ENCODE assay signal across 20 mouse cellular contexts in genomic region chr7:101833352-101833751, GRCm38 (mm10). TPM values are rescaled to one million over a fixed set of nuclear protein-coding genes. Genes with fewer than 3 reads are reported as not detected.
DNase-seq lines count a peak whose midpoint lies in the region; ATAC-seq and TF ChIP-seq lines count a peak whose summit lies in the region.
"Had no signal": no experiment of that assay in that cellular context is flagged by ENCODE, and none has a peak within 500 bp of the region (broad histone marks: within the 10 kb centered on the region; RNA-seq: fewer than 3 reads in every experiment).

No protein-coding gene starts in this region.

- no peaks in the 10 kb centered on the region for H3K27me3 ChIP-seq in heart, adult 2 months (ENCODE audit: control insufficient read depth, insufficient read depth, low read length)
- no peaks in the 10 kb centered on the region for H3K27me3 ChIP-seq in intestine, postnatal 0 days (replicated peaks; ENCODE audit: control insufficient read depth, insufficient read depth, low read length)
- no peaks in the 10 kb centered on the region for H3K27me3 ChIP-seq in intestine, embryonic 15.5 days (replicated peaks)
- no peaks in the 10 kb centered on the region for H3K27me3 ChIP-seq in ES-Bruce4 (ENCODE audit: control insufficient read depth, insufficient read depth, low read length, poor library complexity, severe bottlenecking)
- H3K27me3 ChIP-seq in cerebellum, adult 2 months (ENCODE audit: control insufficient read depth, insufficient read depth, low read length), result no peaks in the 10 kb centered on the region

- H3K79me2 ChIP-seq in heart, adult 2 months (replicated peaks; ENCODE audit: control insufficient read depth, insufficient read depth, low read length), result peaks cover 4% of the 10 kb centered on the region; the same call in 1 of the 2 replicates

- 0 out of 2 replicates have a peak, but pooled peaks have one; percentile 7 for TF ChIP-seq CTCF in heart, adult 2 months (IDR thresholded peaks at IDR 0.05)
- TF ChIP-seq CTCF in intestine, postnatal 0 days (IDR thresholded peaks at IDR 0.05; ENCODE audit: low read depth), result peak; percentile 33; the same call in 1 of the 2 replicates
- TF ChIP-seq CTCF in ES-Bruce4 (IDR thresholded peaks at IDR 0.05; ENCODE audit: low read depth, low read length), result peak; percentile 50
- peak; percentile 27; the same call in 1 of the 2 replicates for TF ChIP-seq CTCF in brain, embryonic 14.5 days (IDR thresholded peaks at IDR 0.05; ENCODE audit: borderline replicate concordance, extremely low read depth, insufficient read depth, insufficient read length)
- TF ChIP-seq CTCF in cerebellum, adult 2 months (IDR thresholded peaks at IDR 0.05; ENCODE audit: borderline replicate concordance, insufficient read depth, low read depth, low read length), result no peak

- no peak for TF ChIP-seq POLR2A in heart, adult 2 months (IDR thresholded peaks at IDR 0.05; ENCODE audit: insufficient read depth, low read depth, low read length)
- no peak for TF ChIP-seq POLR2A in ES-Bruce4 (IDR thresholded peaks at IDR 0.05; ENCODE audit: insufficient read depth, low read length)
- no peak for TF ChIP-seq POLR2A in brain, embryonic 14.5 days (IDR thresholded peaks at IDR 0.05; ENCODE audit: borderline replicate concordance, extremely low read depth, insufficient read depth, insufficient read length, poor library complexity, severe bottlenecking)
- TF ChIP-seq POLR2A in cerebellum, adult 2 months (IDR thresholded peaks at IDR 0.05; ENCODE audit: borderline replicate concordance, insufficient read depth, low read length), result no peak

- H3K4me3 ChIP-seq in heart, adult 2 months, result no peak overlapping the region
- H3K4me3 ChIP-seq in intestine, postnatal 0 days (ENCODE audit: low read depth, low read length), result no peak overlapping the region
- H3K4me3 ChIP-seq in intestine, embryonic 15.5 days (replicated peaks), result no peak overlapping the region
- no peak overlapping the region for H3K4me3 ChIP-seq in ES-Bruce4 (ENCODE audit: low read depth, low read length)
- H3K4me3 ChIP-seq in cerebellum, adult 2 months (replicated peaks; ENCODE audit: insufficient read depth, low read depth, low read length), result no peak overlapping the region

- ATAC-seq in intestine, postnatal 0 days, result no peak
- ATAC-seq in intestine, embryonic 15.5 days, result no peak
- ATAC-seq: CD4-positive, CD25-positive, alpha-beta regulatory T cell, adult 4 months had no signal

- peaks cover 4% of the 10 kb centered on the region; the same call in 1 of the 2 replicates for H3K36me3 ChIP-seq in heart, adult 2 months (ENCODE audit: control insufficient read depth, insufficient read depth, low read length)
- peaks cover 55% of the 10 kb centered on the region for H3K36me3 ChIP-seq in intestine, postnatal 0 days (ENCODE audit: control insufficient read depth, insufficient read depth)
- H3K36me3 ChIP-seq in intestine, embryonic 15.5 days, result peaks cover 48% of the 10 kb centered on the region
- H3K36me3 ChIP-seq in ES-Bruce4 (ENCODE audit: control insufficient read depth, insufficient read depth, low read length, poor library complexity, severe bottlenecking), result peaks cover 36% of the 10 kb centered on the region

- no peak for TF ChIP-seq EP300 in heart, adult 2 months (IDR thresholded peaks at IDR 0.05; ENCODE audit: insufficient read depth, low read depth, low read length)
- 0 out of 2 replicates have a peak, but pooled peaks have one; percentile 55 for TF ChIP-seq EP300 in ES-Bruce4 (IDR thresholded peaks at IDR 0.05; ENCODE audit: insufficient read depth, low read depth, low read length)

- H3K4me1 ChIP-seq in heart, adult 2 months (ENCODE audit: control insufficient read depth, insufficient read depth, low read length), result peaks cover 5% of the 10 kb centered on the region
- H3K4me1 ChIP-seq in intestine, postnatal 0 days (replicated peaks; ENCODE audit: control insufficient read depth, insufficient read depth, low read length), result no peaks in the 10 kb centered on the region
- peaks cover 22% of the 10 kb centered on the region for H3K4me1 ChIP-seq in intestine, embryonic 15.5 days (replicated peaks)
- peaks cover 4% of the 10 kb centered on the region for H3K4me1 ChIP-seq in ES-Bruce4 (ENCODE audit: control insufficient read depth, insufficient read depth, low read length)
- peaks cover 8% of the 10 kb centered on the region; the same call in 1 of the 2 replicates for H3K4me1 ChIP-seq in cerebellum, adult 2 months (ENCODE audit: control insufficient read depth, insufficient read depth, low read length)

- no peaks in the 10 kb centered on the region for H3K9me3 ChIP-seq in intestine, postnatal 0 days (ENCODE audit: control insufficient read depth)
- H3K9me3 ChIP-seq in intestine, embryonic 15.5 days, result no peaks in the 10 kb centered on the region
- no peaks in the 10 kb centered on the region for H3K9me3 ChIP-seq in ES-Bruce4 (replicated peaks; ENCODE audit: control insufficient read depth, insufficient read depth, low read length, poor library complexity, severe bottlenecking)

- H3K27ac ChIP-seq in heart, adult 2 months, result no peak overlapping the region
- H3K27ac ChIP-seq in intestine, postnatal 0 days (ENCODE audit: low read depth, low read length), result no peak overlapping the region
- H3K27ac ChIP-seq in intestine, embryonic 15.5 days, result no peak overlapping the region
- peak overlapping the region; percentile 62 for H3K27ac ChIP-seq in ES-Bruce4 (ENCODE audit: insufficient read depth, low read length)
- H3K27ac ChIP-seq in cerebellum, adult 2 months (ENCODE audit: insufficient read depth, low read length), result no peak overlapping the region
- H3K27ac ChIP-seq: liver, embryonic 14.5 days had no signal

- no peak for DNase-seq in heart, adult 2 months
- DNase-seq in heart, adult 8-10 months (ENCODE audit: low spot score), result no peak
- no peak for DNase-seq in brain, embryonic 14.5 days (ENCODE audit: low read depth)
- no peak for DNase-seq in cerebellum, adult 2 months
- no peak for DNase-seq in adrenal gland, adult 18-20 months (ENCODE audit: low spot score in 2 of 2)
- DNase-seq: adrenal gland, adult 8-10 months; cerebellum, adult 9-10 months; gastrocnemius, postnatal 25 days; lung, postnatal 4 days had no signal

- intact Hi-C loops in heart, adult 2 months (cut with DNase I), result no loop called here

- WGBS in heart, adult 2 months, result 74% methylated on average over 5 of the region's 5 CpGs
- 68% methylated on average over 5 of the region's 5 CpGs for WGBS in intestine, postnatal 0 days
- 67% methylated on average over 5 of the region's 5 CpGs for WGBS in intestine, embryonic 15.5 days
- WGBS in cerebellum, adult 2 months, result 72% methylated on average over 5 of the region's 5 CpGs

- H3K9ac ChIP-seq in heart, adult 2 months (ENCODE audit: low read depth, low read length), result no peak overlapping the region
- H3K9ac ChIP-seq in intestine, postnatal 0 days (ENCODE audit: low read depth, low read length), result no peak overlapping the region
- no peak overlapping the region for H3K9ac ChIP-seq in intestine, embryonic 15.5 days
- H3K9ac ChIP-seq in ES-Bruce4 (ENCODE audit: low read depth, poor library complexity, severe bottlenecking), result no peak overlapping the region
- H3K9ac ChIP-seq: liver, embryonic 14.5 days had no signal

- H3K4me2 ChIP-seq in intestine, postnatal 0 days (replicated peaks; ENCODE audit: low read depth), result no peak overlapping the region
- no peak overlapping the region for H3K4me2 ChIP-seq in intestine, embryonic 15.5 days (replicated peaks)

RNA-seq across cellular contexts. Expression of gene Inppl1, which starts 4.7 kb away (rescaled TPM):
- 100 to 1,000 TPM; 146 to 164 TPM for total RNA-seq in heart, adult 2 months (2021)
- polyA plus RNA-seq in heart, adult 2 months (2012; rRNA removed), result 170 and 177 TPM in 2 replicates
- total RNA-seq in heart, adult 8-10 months (2022), result 100 to 1,000 TPM; 174 to 207 (median 187) TPM
- 18.2 and 25.8 TPM in 2 replicates for polyA plus RNA-seq in intestine, postnatal 0 days (2015; fragmentation: Nextera tagmentation; extraction: Ambion mirVana)
- 34.9 and 35.4 TPM in 2 replicates for polyA plus RNA-seq in intestine, embryonic 15.5 days (2015; fragmentation: Nextera tagmentation; extraction: Ambion mirVana)
- 64.0 and 67.9 TPM in 2 replicates for polyA plus RNA-seq in ES-Bruce4 (2011; ENCODE audit: insufficient read depth, insufficient read length, low read depth, missing spikeins)
- 29.9 and 36.2 TPM in 2 replicates for polyA plus RNA-seq in brain, embryonic 14.5 days (2012; rRNA removed)
- 35.4 and 43.9 TPM in 2 replicates for polyA plus RNA-seq in cerebellum, adult 2 months (2012; rRNA removed)
- 10 to 100 TPM; 79.2 to 81.5 TPM for total RNA-seq in adrenal gland, adult 18-20 months (2021)

RNA-seq across cellular contexts. Expression of gene Phox2a, which starts 15.2 kb away (rescaled TPM):
- under 1 TPM; 0.14 to 0.34 TPM for total RNA-seq in heart, adult 2 months (2021)
- 0.20 and 0.33 TPM in 2 replicates for polyA plus RNA-seq in heart, adult 2 months (2012; rRNA removed)
- under 1 TPM in 2 of 4 experiments, not detected in 2; 0.22 to 0.37 TPM for total RNA-seq in heart, adult 8-10 months (2022)
- 2.7 and 3.2 TPM in 2 replicates for polyA plus RNA-seq in intestine, postnatal 0 days (2015; fragmentation: Nextera tagmentation; extraction: Ambion mirVana)
- polyA plus RNA-seq in intestine, embryonic 15.5 days (2015; fragmentation: Nextera tagmentation; extraction: Ambion mirVana), result 3.4 and 4.2 TPM in 2 replicates
- polyA plus RNA-seq in ES-Bruce4 (2011; ENCODE audit: insufficient read depth, insufficient read length, low read depth, missing spikeins), result 6.5 and 9.6 TPM in 2 replicates
- polyA plus RNA-seq in brain, embryonic 14.5 days (2012; rRNA removed), result 0.87 and 3.1 TPM in 2 replicates
- polyA plus RNA-seq in cerebellum, adult 2 months (2012; rRNA removed), result 0.52 and 0.71 TPM in 2 replicates
- total RNA-seq in adrenal gland, adult 18-20 months (2021), result 10 to 100 TPM; 17.9 to 29.5 TPM
- total RNA-seq: gastrocnemius, postnatal 25 days; hematopoietic stem cell, adult 5-6 weeks; left cerebral cortex, postnatal 25 days had no signal
- polyA plus RNA-seq: CD4-positive, CD25-positive, alpha-beta regulatory T cell, adult 4 months; kidney, embryonic 14.5 days; liver, embryonic 14.5 days; thymus, postnatal 0 days had no signal

RNA-seq across cellular contexts. Expression of gene Folr2, which starts 23.6 kb away (rescaled TPM):
- total RNA-seq in heart, adult 2 months (2021), result 1 to 10 TPM; 5.2 to 6.0 TPM
- polyA plus RNA-seq in heart, adult 2 months (2012; rRNA removed), result 23.1 and 29.8 TPM in 2 replicates
- total RNA-seq in heart, adult 8-10 months (2022), result 1 to 10 TPM; 3.1 to 5.9 (median 4.3) TPM
- polyA plus RNA-seq in intestine, postnatal 0 days (2015; fragmentation: Nextera tagmentation; extraction: Ambion mirVana), result 1.1 and 1.2 TPM in 2 replicates
- 2.3 and 2.9 TPM in 2 replicates for polyA plus RNA-seq in intestine, embryonic 15.5 days (2015; fragmentation: Nextera tagmentation; extraction: Ambion mirVana)
- polyA plus RNA-seq in ES-Bruce4 (2011; ENCODE audit: insufficient read depth, insufficient read length, low read depth, missing spikeins), result 1.2 TPM in 2 replicates
- polyA plus RNA-seq in brain, embryonic 14.5 days (2012; rRNA removed), result 4.3 and 4.5 TPM in 2 replicates
- 0.44 and 0.89 TPM in 2 replicates for polyA plus RNA-seq in cerebellum, adult 2 months (2012; rRNA removed)
- total RNA-seq in adrenal gland, adult 18-20 months (2021), result 1 to 10 TPM; 2.3 to 9.5 TPM
- total RNA-seq: hematopoietic stem cell, adult 5-6 weeks had no signal
- polyA plus RNA-seq: CD4-positive, CD25-positive, alpha-beta regulatory T cell, adult 4 months; embryonic facial prominence, embryonic 11.5 days; neural tube, embryonic 14.5 days had no signal

RNA-seq across cellular contexts. Expression of gene Anapc15, which starts 30.2 kb away (rescaled TPM):
- total RNA-seq in heart, adult 2 months (2021), result 10 to 100 TPM; 18.4 to 20.3 TPM
- 24.2 and 27.9 TPM in 2 replicates for polyA plus RNA-seq in heart, adult 2 months (2012; rRNA removed)
- total RNA-seq in heart, adult 8-10 months (2022), result 10 to 100 TPM; 20.8 to 26.8 (median 24.9) TPM
- polyA plus RNA-seq in intestine, postnatal 0 days (2015; fragmentation: Nextera tagmentation; extraction: Ambion mirVana), result 56.2 and 58.1 TPM in 2 replicates
- polyA plus RNA-seq in intestine, embryonic 15.5 days (2015; fragmentation: Nextera tagmentation; extraction: Ambion mirVana), result 71.5 and 74.7 TPM in 2 replicates
- polyA plus RNA-seq in ES-Bruce4 (2011; ENCODE audit: insufficient read depth, insufficient read length, low read depth, missing spikeins), result 70.7 and 96.2 TPM in 2 replicates
- polyA plus RNA-seq in brain, embryonic 14.5 days (2012; rRNA removed), result 88.7 and 115 TPM in 2 replicates
- 44.7 and 47.3 TPM in 2 replicates for polyA plus RNA-seq in cerebellum, adult 2 months (2012; rRNA removed)
- total RNA-seq in adrenal gland, adult 18-20 months (2021), result 10 to 100 TPM; 27.4 to 35.2 TPM

RNA-seq across cellular contexts. Expression of gene Folr1, which starts 37.2 kb away (rescaled TPM):
- total RNA-seq in heart, adult 2 months (2021), result not detected
- 0.39 and 2.1 TPM in 2 replicates for polyA plus RNA-seq in heart, adult 2 months (2012; rRNA removed)
- total RNA-seq in heart, adult 8-10 months (2022), result under 1 TPM in 1 of 4 experiments, not detected in 3; 0.44 TPM
- polyA plus RNA-seq in intestine, postnatal 0 days (2015; fragmentation: Nextera tagmentation; extraction: Ambion mirVana), result 521 and 623 TPM in 2 replicates
- 121 and 149 TPM in 2 replicates for polyA plus RNA-seq in intestine, embryonic 15.5 days (2015; fragmentation: Nextera tagmentation; extraction: Ambion mirVana)
- polyA plus RNA-seq in ES-Bruce4 (2011; ENCODE audit: insufficient read depth, insufficient read length, low read depth, missing spikeins), result 54.6 and 59.8 TPM in 2 replicates
- polyA plus RNA-seq in brain, embryonic 14.5 days (2012; rRNA removed), result 16.3 and 25.3 TPM in 2 replicates
- 8.0 and 18.5 TPM in 2 replicates for polyA plus RNA-seq in cerebellum, adult 2 months (2012; rRNA removed)
- 1 to 10 TPM in 1 of 2 experiments, not detected in 1; 5.0 TPM for total RNA-seq in adrenal gland, adult 18-20 months (2021)
- total RNA-seq: hematopoietic stem cell, adult 5-6 weeks had no signal
- polyA plus RNA-seq: CD4-positive, CD25-positive, alpha-beta regulatory T cell, adult 4 months had no signal
